Mouse (Mus musculus) liver, embryonic 16.5 days (tissue): ENCODE data around the gene Pex10. TPM values are rescaled to one million over a fixed set of nuclear protein-coding genes. Genes with fewer than 3 reads are reported as not detected.

Experiments
- ATAC-seq: fragments of 200-750 bp; cut with Nextera tagmentation; 2 replicates; pipeline ENCODE4 v1.8.0; 2017; ENCODE audit warnings: low read depth, mild to moderate bottlenecking, moderate number of reproducible peaks, moderate library complexity
- H3K27ac ChIP-seq: fragments of 300-500 bp; sonication (generic); 2 replicates; pipeline ENCODE4 v1.5.1; 2014; ENCODE audit warnings: mild to moderate bottlenecking, low read length
- H3K27me3 ChIP-seq: fragments of 300-500 bp; sonication (generic); 2 replicates; pipeline ENCODE4 v1.6.1; 2014; ENCODE audit warnings: low read depth, low read length, mixed read lengths; ENCODE audit not compliant: control insufficient read depth, insufficient read depth
- H3K36me3 ChIP-seq: fragments of 300-500 bp; sonication (generic); 2 replicates; pipeline ENCODE4 v1.6.1; 2014; ENCODE audit warnings: mild to moderate bottlenecking; ENCODE audit not compliant: control insufficient read depth, insufficient read depth
- H3K4me1 ChIP-seq: fragments of 300-500 bp; sonication (generic); 2 replicates; pipeline ENCODE4 v1.6.1; 2014; ENCODE audit warnings: low read depth, low read length, mixed read lengths; ENCODE audit not compliant: control insufficient read depth
- H3K4me2 ChIP-seq: fragments of 300-500 bp; sonication (generic); 2 replicates; pipeline ENCODE4 v1.6.1; 2014; ENCODE audit warnings: low read depth, low read length, mixed read lengths
- H3K4me3 ChIP-seq: fragments of 300-500 bp; sonication (generic); 2 replicates; pipeline ENCODE4 v1.5.1; 2014; ENCODE audit warnings: low read depth, mild to moderate bottlenecking, low read length
- H3K9ac ChIP-seq: fragments of 300-500 bp; sonication (generic); 2 replicates; pipeline ENCODE4 v1.6.1; 2014; ENCODE audit warnings: low read depth, low read length
- H3K9me3 ChIP-seq: fragments of 300-500 bp; sonication (generic); replicated peaks from 2 replicates; pipeline ENCODE4 v1.6.1; 2016; ENCODE audit warnings: low read length; ENCODE audit not compliant: control insufficient read depth
- WGBS: fragments of 180-500 bp; shearing (Covaris S2); extraction: QIAGEN DNeasy Blood & Tissue Kit; methylation state at CpG from one replicate; pipeline ENCODE4 v1.1.7; 2014; ENCODE audit not compliant: insufficient replicate concordance; 5-methylcytosine and 5-hydroxymethylcytosine counted together
- polyA plus RNA-seq: library from polyadenylated mRNA; unstranded; fragments of >200 nt; fragmentation: Nextera tagmentation; extraction: Ambion mirVana; gene quantifications from 2 replicates; pipeline ENCODE4 v1.2.1, GENCODE M21; 2015

The Pex10 gene
- polyA plus RNA-seq: 8.3 and 8.9 TPM in 2 replicates

DNA sequence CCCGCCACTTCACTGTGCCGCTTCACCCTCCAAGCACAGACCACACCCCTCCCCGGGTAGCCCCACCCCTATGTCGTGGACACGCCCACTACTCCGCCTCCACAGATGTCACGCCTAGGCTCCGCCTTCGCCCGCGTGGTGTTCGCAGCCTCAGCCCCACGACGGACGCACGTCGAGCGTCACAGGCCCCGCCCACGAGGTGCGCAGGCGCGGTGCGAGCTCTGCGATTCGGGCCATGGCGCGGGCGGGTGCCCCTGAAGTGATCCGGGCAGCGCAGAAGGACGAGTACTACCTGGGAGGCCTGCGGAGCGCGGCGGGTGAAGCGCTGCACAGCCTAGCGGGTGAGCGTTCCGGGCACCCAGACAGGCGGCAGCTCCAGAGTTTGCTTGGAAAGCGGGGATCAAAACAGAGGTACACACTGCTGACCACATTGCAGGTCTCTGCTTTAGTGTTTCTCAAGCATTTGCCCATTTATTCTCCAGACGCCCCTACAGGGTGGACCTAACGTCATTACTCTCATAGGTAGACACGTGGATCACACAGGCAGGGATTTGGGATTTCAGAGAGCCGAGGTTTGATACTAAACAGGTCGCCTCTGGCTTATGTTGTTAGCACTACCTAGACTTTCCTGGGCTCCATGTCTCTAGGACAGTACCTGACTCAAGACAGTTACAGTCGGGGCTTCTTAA is at the start of gene Pex10:
Pex10 (plus strand) TSS at position 183 of the 689 bp plus-strand sequence.
- Histone ChIP-seq H3K36me3 (peaks cover 33% of the 10 kb centered on the region), H3K9me3 (no peaks in the 10 kb centered on the region), H3K4me3 (peak within 1 kb of the TSS; percentile 65), H3K27ac (peak within 1 kb of the TSS; percentile 82), H3K4me2 (peak within 1 kb of the TSS; percentile 73), H3K27me3 (no peaks in the 10 kb centered on the region), H3K9ac (peak within 1 kb of the TSS; percentile 68), H3K4me1 (peaks cover 18% of the 10 kb centered on the region)
- peak; percentile 92 for ATAC-seq
- under 1% methylated on average over 48 of the region's 48 CpGs for WGBS

DNA sequence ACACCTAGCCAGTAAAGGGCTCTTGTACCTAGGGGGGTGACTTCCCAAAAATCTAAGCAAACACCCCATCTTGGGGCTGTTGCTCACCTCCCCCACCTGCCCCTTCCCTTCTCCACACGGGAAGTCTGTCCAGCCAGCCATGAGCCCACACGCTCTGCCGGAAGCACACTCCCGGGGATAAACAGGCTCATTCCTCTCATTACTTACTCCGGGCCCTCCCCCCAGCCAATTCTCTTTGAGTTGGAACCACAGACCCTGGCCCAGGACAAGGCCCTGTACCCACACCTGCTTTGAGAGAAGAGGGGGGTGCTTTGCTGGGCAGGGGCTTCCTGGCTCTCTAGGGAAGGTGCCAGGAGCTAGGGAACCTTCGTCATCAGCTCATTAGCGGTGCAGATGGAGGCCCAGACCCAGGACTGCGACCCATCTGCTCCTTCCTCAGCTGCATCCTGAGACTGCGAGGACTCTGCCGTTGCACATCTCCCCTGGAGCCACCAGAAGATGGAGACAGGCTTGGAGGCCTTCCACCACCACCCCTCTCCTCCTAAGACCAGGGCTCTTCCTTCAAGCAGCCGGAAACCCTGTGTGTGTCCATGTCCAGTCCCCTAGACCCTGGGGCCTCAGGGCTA is 49.5 kb upstream of the Pex10 start:
- Histone ChIP-seq H3K4me2 (no peak overlapping the region), H3K27ac (no peak overlapping the region), H3K27me3 (peaks cover 2% of the 10 kb centered on the region; the same call in 1 of the 2 replicates), H3K4me3 (no peak overlapping the region), H3K4me1 (no peaks in the 10 kb centered on the region), H3K9me3 (no peaks in the 10 kb centered on the region), H3K9ac (no peak overlapping the region), H3K36me3 (no peaks in the 10 kb centered on the region)
- WGBS: 54% methylated on average over 11 of the region's 11 CpGs
- no peak for ATAC-seq

GRCm38 (mm10) chr4:155018066-155018465 is 48.8 kb upstream of the Pex10 start:
- Histone ChIP-seq H3K36me3 (no peaks in the 10 kb centered on the region), H3K9me3 (no peaks in the 10 kb centered on the region), H3K4me2 (no peak overlapping the region), H3K4me1 (no peaks in the 10 kb centered on the region), H3K27me3 (peaks cover 2% of the 10 kb centered on the region; the same call in 1 of the 2 replicates), H3K9ac (no peak overlapping the region), H3K4me3 (no peak overlapping the region), H3K27ac (no peak overlapping the region)
- 49% methylated on average over 8 of the region's 8 CpGs for WGBS
- no peak for ATAC-seq

DNA sequence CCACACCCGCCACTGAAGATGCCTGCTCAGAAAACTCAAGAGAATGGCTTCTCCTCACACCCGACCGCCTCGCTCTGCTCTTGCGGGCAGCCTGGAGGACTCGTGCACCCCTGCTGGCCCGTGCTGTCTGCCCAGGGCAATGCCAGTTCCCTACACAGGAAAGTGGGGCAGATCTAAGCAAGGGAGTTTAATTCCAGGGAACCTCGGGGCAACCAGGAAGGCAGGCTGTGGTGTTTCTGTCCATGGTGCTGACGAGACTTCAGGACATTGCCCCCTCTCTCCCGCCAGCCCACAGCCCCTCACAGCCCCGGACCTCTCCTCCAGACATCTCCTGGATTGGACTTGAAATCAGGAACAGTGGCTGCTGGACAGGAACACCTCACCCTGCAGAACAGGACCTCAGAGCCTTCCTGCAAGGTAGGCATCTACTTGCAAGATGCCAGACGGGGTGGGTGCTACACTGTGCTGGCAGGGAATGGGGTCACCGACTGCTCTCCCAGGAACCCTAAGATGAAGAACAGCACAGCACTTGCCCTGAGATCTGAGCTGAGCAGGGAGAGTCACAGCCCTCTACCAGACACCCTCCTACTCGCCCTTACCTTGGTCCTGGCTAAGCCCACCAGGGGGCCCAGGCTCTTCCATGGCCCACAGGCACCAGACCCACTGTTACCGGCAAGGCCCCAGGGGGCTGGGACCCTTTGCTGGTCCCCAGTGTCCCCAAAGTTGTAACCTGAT is 48.0 kb upstream of the Pex10 start:
- 4% methylated on average over 15 of the region's 15 CpGs for WGBS
- ATAC-seq: no peak
- Histone ChIP-seq H3K4me3 (no peak overlapping the region), H3K4me2 (no peak overlapping the region), H3K4me1 (no peaks in the 10 kb centered on the region), H3K9me3 (no peaks in the 10 kb centered on the region), H3K36me3 (no peaks in the 10 kb centered on the region), H3K9ac (no peak overlapping the region), H3K27ac (no peak overlapping the region), H3K27me3 (peaks cover 2% of the 10 kb centered on the region; the same call in 1 of the 2 replicates)

DNA sequence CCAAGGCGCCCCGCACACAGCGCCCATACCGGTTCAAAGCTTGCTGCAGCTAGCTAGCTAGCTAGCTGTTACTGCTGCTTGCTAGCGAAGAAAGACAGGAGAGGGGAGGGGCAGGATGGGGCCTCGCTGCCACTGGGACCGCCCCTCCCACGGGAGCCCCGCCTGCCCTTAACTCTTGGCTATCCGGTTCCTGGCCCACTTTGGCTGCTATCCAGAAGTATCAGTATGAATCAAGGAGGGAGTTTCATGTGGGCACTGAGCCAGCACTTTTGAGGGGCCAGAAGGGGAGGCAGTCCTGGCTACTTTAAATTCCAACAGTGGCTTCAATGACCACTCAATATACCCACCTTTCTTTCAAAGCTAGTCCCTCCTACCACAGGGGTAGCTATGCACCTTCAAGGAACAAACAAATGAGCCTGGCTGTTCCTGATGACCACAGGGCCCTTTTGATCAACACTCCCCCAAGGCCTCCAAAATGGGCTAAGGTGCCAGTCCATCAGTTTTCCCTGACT is 47.4 kb upstream of the Pex10 start:
- no peak overlapping the region for H3K9ac ChIP-seq
- H3K4me3 ChIP-seq: no peak overlapping the region
- no peak for ATAC-seq
- H3K36me3 ChIP-seq: no peaks in the 10 kb centered on the region
- peaks cover 2% of the 10 kb centered on the region; the same call in 1 of the 2 replicates for H3K27me3 ChIP-seq
- no peak overlapping the region for H3K27ac ChIP-seq
- H3K4me1 ChIP-seq: no peaks in the 10 kb centered on the region
- no peak overlapping the region for H3K4me2 ChIP-seq
- H3K9me3 ChIP-seq: no peaks in the 10 kb centered on the region
- 4% methylated on average over 10 of the region's 10 CpGs for WGBS

GRCm38 (mm10) chr4:155020141-155020540 is 46.7 kb upstream of the Pex10 start:
- Histone ChIP-seq H3K4me1 (no peaks in the 10 kb centered on the region), H3K9me3 (no peaks in the 10 kb centered on the region), H3K4me2 (no peak overlapping the region), H3K36me3 (no peaks in the 10 kb centered on the region), H3K4me3 (no peak overlapping the region), H3K27ac (no peak overlapping the region), H3K9ac (no peak overlapping the region), H3K27me3 (peaks cover 2% of the 10 kb centered on the region; the same call in 1 of the 2 replicates)
- WGBS: 40% methylated on average over 1 of the region's 1 CpGs
- no peak for ATAC-seq

DNA sequence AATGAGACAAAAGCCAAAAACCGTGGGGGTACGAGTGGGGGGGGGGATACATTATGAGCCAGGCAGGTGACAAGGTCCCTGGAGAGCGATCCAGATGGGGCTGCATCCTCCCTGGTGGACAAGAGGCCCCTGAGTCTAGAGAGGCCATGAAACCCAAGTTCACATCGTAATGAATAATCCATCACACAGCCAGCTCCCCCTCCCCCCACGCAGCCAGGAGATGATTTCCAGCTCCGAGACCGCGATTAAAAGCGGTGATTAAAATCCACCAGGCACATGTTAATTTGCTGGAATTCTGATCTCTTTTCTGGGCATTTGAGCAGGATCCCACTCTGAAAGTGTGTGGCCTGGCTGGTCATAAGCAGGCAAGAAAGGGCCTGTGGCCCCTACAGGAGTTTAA is 46.0 kb upstream of the Pex10 start:
- no peak overlapping the region for H3K4me3 ChIP-seq
- ATAC-seq: no peak
- H3K9ac ChIP-seq: no peak overlapping the region
- peaks cover 2% of the 10 kb centered on the region; the same call in 1 of the 2 replicates for H3K27me3 ChIP-seq
- H3K9me3 ChIP-seq: no peaks in the 10 kb centered on the region
- no peak overlapping the region for H3K4me2 ChIP-seq
- no peaks in the 10 kb centered on the region for H3K4me1 ChIP-seq
- WGBS: 61% methylated on average over 9 of the region's 9 CpGs
- no peak overlapping the region for H3K27ac ChIP-seq
- no peaks in the 10 kb centered on the region for H3K36me3 ChIP-seq

DNA sequence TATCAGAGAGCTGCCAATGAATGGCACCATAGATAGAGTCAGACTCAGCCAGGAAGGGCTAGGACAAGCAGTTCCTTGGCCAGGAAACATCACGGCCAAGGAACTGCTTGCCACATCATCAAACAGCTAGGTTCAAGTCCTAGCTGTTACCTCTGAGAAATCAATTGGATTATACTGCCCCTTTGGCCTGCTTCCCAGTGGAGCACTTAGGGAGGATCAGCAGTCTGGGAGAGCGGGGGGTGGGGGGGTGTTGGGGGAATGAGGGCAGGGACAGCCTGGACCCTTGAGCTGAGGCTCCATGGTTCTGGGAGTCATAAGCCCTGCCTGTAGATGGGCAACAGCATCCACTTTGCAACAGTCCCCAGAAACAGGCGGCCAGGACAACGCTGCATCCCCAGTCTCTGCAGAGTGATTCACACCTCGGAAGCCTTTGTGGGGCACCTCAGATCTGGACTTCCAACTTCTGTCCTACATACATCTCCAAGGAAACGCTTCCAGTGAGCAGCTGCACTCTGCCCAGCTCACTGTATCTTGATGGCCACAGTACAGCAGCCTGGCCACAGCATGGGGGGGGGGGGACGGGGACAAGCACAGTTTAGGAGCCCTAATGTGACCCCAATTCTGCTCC is 44.5 kb upstream of the Pex10 start:
- 50% methylated on average over 7 of the region's 7 CpGs for WGBS
- no peak for ATAC-seq

More for the DNA sequence above, 44.5 kb upstream of the Pex10 start:
- Histone ChIP-seq H3K9me3 (no peaks in the 10 kb centered on the region), H3K9ac (no peak overlapping the region), H3K4me2 (no peak overlapping the region), H3K4me3 (no peak overlapping the region), H3K36me3 (no peaks in the 10 kb centered on the region), H3K27me3 (0 out of 2 replicates have a peak, but pooled peaks cover under 1% of the 10 kb centered on the region), H3K27ac (no peak overlapping the region), H3K4me1 (no peaks in the 10 kb centered on the region)
